Mouse (Mus musculus) kidney, postnatal 4 days (tissue): Measurements from ENCODE around the gene Kif9.

ENCODE experiments used
- DNase-seq, 2 experiments: peaks; one replicate each; pipeline ENCODE4 v3.0.0; 2021; ENCODE audit warnings: mixed read lengths in 2 of 2

Gene Kif9

GRCm38 (mm10) chr9:110529002-110529737, 52.4 kb downstream of the Kif9 start:
- DNase-seq: no peak

- DNase-seq: no peak
Measured at GRCm38 (mm10) chr9:110530650-110531049, 53.9 kb downstream of the Kif9 start.

- DNase-seq: peak in 1 of 2 experiments; percentile 13
Measured at GRCm38 (mm10) chr9:110531151-110531791, 54.5 kb downstream of the Kif9 start.

- peak; percentile 96 to 98 for DNase-seq
Measured at GRCm38 (mm10) chr9:110531914-110532489, 55.2 kb downstream of the Kif9 start.

- peak; percentile 76 to 85 for DNase-seq
Measured at GRCm38 (mm10) chr9:110532538-110533291, 56.0 kb downstream of the Kif9 start, which contains the start of gene Setd2. TSS of gene Setd2 (plus strand) at chr9:110532597.

GRCm38 (mm10) chr9:110533645-110534044, 56.9 kb downstream of the Kif9 start:
- no peak for DNase-seq

GRCm38 (mm10) chr9:110535114-110535513, 58.4 kb downstream of the Kif9 start:
- DNase-seq: no peak

GRCm38 (mm10) chr9:110536636-110537035, 59.9 kb downstream of the Kif9 start:
- no peak for DNase-seq

- DNase-seq: no peak
Measured at GRCm38 (mm10) chr9:110538511-110538910, 61.8 kb downstream of the Kif9 start.

- DNase-seq: no peak
Measured at GRCm38 (mm10) chr9:110541988-110542387, 65.2 kb downstream of the Kif9 start.

- DNase-seq: no peak
Measured at GRCm38 (mm10) chr9:110548261-110548660, 71.5 kb downstream of the Kif9 start.

GRCm38 (mm10) chr9:110568309-110568708, 91.6 kb downstream of the Kif9 start:
- DNase-seq: no peak
